Mouse (Mus musculus): ENCODE data around the gene Fzr1.

DNA sequence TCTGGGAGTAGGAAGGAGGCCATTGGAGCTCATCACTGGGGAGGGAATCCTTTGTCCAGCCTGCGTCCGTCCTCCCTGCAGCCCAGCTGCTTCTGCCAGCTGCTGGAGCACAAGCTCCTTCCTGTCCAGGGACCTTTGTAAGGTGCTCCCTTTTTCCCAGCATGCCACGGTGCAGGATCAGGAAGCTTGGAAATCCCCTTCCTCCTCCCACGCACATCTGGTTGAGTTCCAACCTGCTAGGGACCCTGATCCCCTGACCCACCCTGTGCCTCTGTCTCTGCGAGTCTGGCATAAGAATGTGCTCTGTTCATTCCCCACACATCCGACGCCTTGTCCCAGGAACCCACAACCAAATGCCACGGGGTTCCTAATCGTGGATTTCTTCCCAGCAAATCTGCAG, 32.7 kb upstream of the Fzr1 start:
- no peak for TF ChIP-seq CTCF (conservative IDR thresholded peaks at IDR 0.05; ENCODE audit: low read length)
- TF ChIP-seq POU5F1 (IDR thresholded peaks at IDR 0.05; ENCODE audit: borderline replicate concordance, low read length): no peak
- no peak for TF ChIP-seq NANOG (IDR thresholded peaks at IDR 0.05; ENCODE audit: borderline replicate concordance, low read length)
